Mouse (Mus musculus): ENCODE results near the gene Mical3. TPM values are rescaled to one million over a fixed set of nuclear protein-coding genes. Genes with fewer than 3 reads are reported as not detected.

Gene Mical3
- polyA plus RNA-seq, 1 experiment, result 16.2 TPM

- no peak for DNase-seq
- no peak for TF ChIP-seq CTCF (IDR thresholded peaks at IDR 0.05; ENCODE audit: borderline replicate concordance, control insufficient read depth, extremely low read depth, insufficient read depth, low read length, poor library complexity)
- no peak for TF ChIP-seq POLR2A (IDR thresholded peaks at IDR 0.05; ENCODE audit: control insufficient read depth, extremely low read depth, insufficient read depth, low read length, poor library complexity)
- no peaks in the 10 kb centered on the region for H3K4me1 ChIP-seq (replicated peaks; ENCODE audit: control insufficient read depth, insufficient read depth, low read length)
- H3K27me3 ChIP-seq (ENCODE audit: control insufficient read depth, insufficient read depth, low read length), result no peaks in the 10 kb centered on the region
- H3K27ac ChIP-seq (ENCODE audit: control insufficient read depth, insufficient read depth, low read length), result no peak overlapping the region
- no peaks in the 10 kb centered on the region for H3K36me3 ChIP-seq (ENCODE audit: control insufficient read depth, insufficient read depth, low read length)
- H3K4me3 ChIP-seq (ENCODE audit: control insufficient read depth, insufficient read depth, low read length), result no peak overlapping the region
- WGBS, result 76% methylated on average over 7 of the region's 7 CpGs
Measured at GRCm38 (mm10) chr6:121142298-121142697, 11.5 kb upstream of the Mical3 start.

- WGBS, result 94% methylated on average over 1 of the region's 1 CpGs
- DNase-seq, result no peak
- H3K27ac ChIP-seq (ENCODE audit: control insufficient read depth, insufficient read depth, low read length), result no peak overlapping the region
- H3K36me3 ChIP-seq (ENCODE audit: control insufficient read depth, insufficient read depth, low read length), result no peaks in the 10 kb centered on the region
- no peaks in the 10 kb centered on the region for H3K27me3 ChIP-seq (ENCODE audit: control insufficient read depth, insufficient read depth, low read length)
- H3K4me1 ChIP-seq (replicated peaks; ENCODE audit: control insufficient read depth, insufficient read depth, low read length), result no peaks in the 10 kb centered on the region
- TF ChIP-seq POLR2A (IDR thresholded peaks at IDR 0.05; ENCODE audit: control insufficient read depth, extremely low read depth, insufficient read depth, low read length, poor library complexity) (no peak), CTCF (IDR thresholded peaks at IDR 0.05; ENCODE audit: borderline replicate concordance, control insufficient read depth, extremely low read depth, insufficient read depth, low read length, poor library complexity) (no peak)
- no peak overlapping the region for H3K4me3 ChIP-seq (ENCODE audit: control insufficient read depth, insufficient read depth, low read length)
Measured at GRCm38 (mm10) chr6:121139271-121139670, 8.5 kb upstream of the Mical3 start.

- no peaks in the 10 kb centered on the region for H3K4me1 ChIP-seq (replicated peaks; ENCODE audit: control insufficient read depth, insufficient read depth, low read length)
- TF ChIP-seq POLR2A (IDR thresholded peaks at IDR 0.05; ENCODE audit: control insufficient read depth, extremely low read depth, insufficient read depth, low read length, poor library complexity) (no peak), CTCF (IDR thresholded peaks at IDR 0.05; ENCODE audit: borderline replicate concordance, control insufficient read depth, extremely low read depth, insufficient read depth, low read length, poor library complexity) (no peak)
- no peak overlapping the region for H3K27ac ChIP-seq (ENCODE audit: control insufficient read depth, insufficient read depth, low read length)
- H3K4me3 ChIP-seq (ENCODE audit: control insufficient read depth, insufficient read depth, low read length), result no peak overlapping the region
- no peak for DNase-seq
- WGBS, result 95% methylated on average over 12 of the region's 12 CpGs
- no peaks in the 10 kb centered on the region for H3K36me3 ChIP-seq (ENCODE audit: control insufficient read depth, insufficient read depth, low read length)
- no peaks in the 10 kb centered on the region for H3K27me3 ChIP-seq (ENCODE audit: control insufficient read depth, insufficient read depth, low read length)
Measured at GRCm38 (mm10) chr6:121138338-121139040, 7.7 kb upstream of the Mical3 start.

- DNase-seq, result no peak
- no peaks in the 10 kb centered on the region for H3K36me3 ChIP-seq (ENCODE audit: control insufficient read depth, insufficient read depth, low read length)
- no peak overlapping the region for H3K4me3 ChIP-seq (ENCODE audit: control insufficient read depth, insufficient read depth, low read length)
- no peaks in the 10 kb centered on the region for H3K4me1 ChIP-seq (replicated peaks; ENCODE audit: control insufficient read depth, insufficient read depth, low read length)
- TF ChIP-seq CTCF (IDR thresholded peaks at IDR 0.05; ENCODE audit: borderline replicate concordance, control insufficient read depth, extremely low read depth, insufficient read depth, low read length, poor library complexity), result no peak
- TF ChIP-seq POLR2A (IDR thresholded peaks at IDR 0.05; ENCODE audit: control insufficient read depth, extremely low read depth, insufficient read depth, low read length, poor library complexity), result no peak
- no peak overlapping the region for H3K27ac ChIP-seq (ENCODE audit: control insufficient read depth, insufficient read depth, low read length)
- no peaks in the 10 kb centered on the region for H3K27me3 ChIP-seq (ENCODE audit: control insufficient read depth, insufficient read depth, low read length)
- 74% methylated on average over 6 of the region's 6 CpGs for WGBS
Measured at GRCm38 (mm10) chr6:121137222-121137621, 6.4 kb upstream of the Mical3 start.

- Histone ChIP-seq H3K4me3 (ENCODE audit: control insufficient read depth, insufficient read depth, low read length) (no peak overlapping the region), H3K4me1 (replicated peaks; ENCODE audit: control insufficient read depth, insufficient read depth, low read length) (peaks cover 7% of the 10 kb centered on the region), H3K27ac (ENCODE audit: control insufficient read depth, insufficient read depth, low read length) (no peak overlapping the region), H3K27me3 (ENCODE audit: control insufficient read depth, insufficient read depth, low read length) (no peaks in the 10 kb centered on the region), H3K36me3 (ENCODE audit: control insufficient read depth, insufficient read depth, low read length) (no peaks in the 10 kb centered on the region)
- 61% methylated on average over 5 of the region's 5 CpGs for WGBS
- no peak for DNase-seq
- TF ChIP-seq CTCF (IDR thresholded peaks at IDR 0.05; ENCODE audit: borderline replicate concordance, control insufficient read depth, extremely low read depth, insufficient read depth, low read length, poor library complexity) (no peak), POLR2A (IDR thresholded peaks at IDR 0.05; ENCODE audit: control insufficient read depth, extremely low read depth, insufficient read depth, low read length, poor library complexity) (no peak)
Measured at GRCm38 (mm10) chr6:121134884-121135283, 4.1 kb upstream of the Mical3 start.

GRCm38 (mm10) chr6:121134249-121134648 is 3.5 kb upstream of the Mical3 start:
- Histone ChIP-seq H3K4me3 (ENCODE audit: control insufficient read depth, insufficient read depth, low read length) (no peak overlapping the region), H3K27me3 (ENCODE audit: control insufficient read depth, insufficient read depth, low read length) (no peaks in the 10 kb centered on the region), H3K36me3 (ENCODE audit: control insufficient read depth, insufficient read depth, low read length) (no peaks in the 10 kb centered on the region), H3K27ac (ENCODE audit: control insufficient read depth, insufficient read depth, low read length) (no peak overlapping the region), H3K4me1 (replicated peaks; ENCODE audit: control insufficient read depth, insufficient read depth, low read length) (peaks cover 11% of the 10 kb centered on the region)
- 53% methylated on average over 3 of the region's 3 CpGs for WGBS
- TF ChIP-seq POLR2A (IDR thresholded peaks at IDR 0.05; ENCODE audit: control insufficient read depth, extremely low read depth, insufficient read depth, low read length, poor library complexity), result no peak
- no peak for TF ChIP-seq CTCF (IDR thresholded peaks at IDR 0.05; ENCODE audit: borderline replicate concordance, control insufficient read depth, extremely low read depth, insufficient read depth, low read length, poor library complexity)
- no peak for DNase-seq

Measured in thymus, adult 2 months (tissue).